Mouse (Mus musculus) neural tube, embryonic 14.5 days (tissue): ENCODE measurements at regions not wholly inside any gene's neighbourhood (a gene's known extent, or its start where the extent isn't known, plus 50 kb on each side); places are given as distances from the start of the nearest gene placed in this dataset.

Experiments
- ATAC-seq: fragments of 200-750 bp; cut with Nextera tagmentation; 2 replicates; pipeline ENCODE4 v1.8.0; 2017; ENCODE audit warnings: low read depth, mild to moderate bottlenecking, moderate TSS enrichment, moderate library complexity
- H3K27ac ChIP-seq: fragments of 300-500 bp; sonication (generic); 2 replicates; pipeline ENCODE4 v1.5.1; 2014; ENCODE audit warnings: low read depth, mild to moderate bottlenecking, control low read depth, low read length, moderate library complexity, mixed read lengths
- H3K27me3 ChIP-seq: fragments of 300-500 bp; sonication (generic); 2 replicates; pipeline ENCODE4 v1.6.1; 2014; ENCODE audit warnings: low read length; ENCODE audit not compliant: control insufficient read depth, insufficient read depth
- H3K36me3 ChIP-seq: fragments of 300-500 bp; sonication (generic); 2 replicates; pipeline ENCODE4 v1.6.1; 2014; ENCODE audit warnings: low read length, mixed read lengths; ENCODE audit not compliant: control insufficient read depth, insufficient read depth
- H3K4me1 ChIP-seq: fragments of 300-500 bp; sonication (generic); 2 replicates; pipeline ENCODE4 v1.6.1; 2014; ENCODE audit warnings: low read length; ENCODE audit not compliant: control insufficient read depth, insufficient read depth
- H3K4me2 ChIP-seq: fragments of 300-500 bp; sonication (generic); 2 replicates; pipeline ENCODE4 v1.6.1; 2014; ENCODE audit warnings: mild to moderate bottlenecking, low read depth, low read length, control low read depth
- H3K4me3 ChIP-seq: fragments of 300-500 bp; sonication (generic); 2 replicates; pipeline ENCODE4 v1.5.1; 2014; ENCODE audit warnings: low read depth, low read length, control low read depth, mixed read lengths
- H3K9ac ChIP-seq: fragments of 300-500 bp; sonication (generic); replicated peaks from 2 replicates; pipeline ENCODE4 v1.6.1; 2014; ENCODE audit warnings: low read depth, mild to moderate bottlenecking, control low read depth, low read length, mixed read lengths
- H3K9me3 ChIP-seq: fragments of 300-500 bp; sonication (generic); 2 replicates; pipeline ENCODE4 v1.6.1; 2016; ENCODE audit warnings: low read length; ENCODE audit not compliant: control insufficient read depth
- WGBS: fragments of 180-500 bp; shearing (Covaris S2); extraction: QIAGEN DNeasy Blood & Tissue Kit; methylation state at CpG from one replicate; pipeline ENCODE4 v1.1.7; 2014; 5-methylcytosine and 5-hydroxymethylcytosine counted together

GRCm38 (mm10) chr1:79982678-79983280 lies 121.8 kb upstream of the Serpine2 start:
- no peak for ATAC-seq
- Histone ChIP-seq H3K27ac (no peak overlapping the region), H3K4me1 (no peaks in the 10 kb centered on the region), H3K9ac (no peak overlapping the region), H3K27me3 (no peaks in the 10 kb centered on the region), H3K4me2 (no peak overlapping the region), H3K4me3 (no peak overlapping the region), H3K9me3 (no peaks in the 10 kb centered on the region), H3K36me3 (no peaks in the 10 kb centered on the region)
- 79% methylated on average over 13 of the region's 13 CpGs for WGBS

- Histone ChIP-seq H3K9me3 (no peaks in the 10 kb centered on the region), H3K4me3 (no peak overlapping the region), H3K9ac (no peak overlapping the region), H3K36me3 (no peaks in the 10 kb centered on the region), H3K27me3 (no peaks in the 10 kb centered on the region), H3K27ac (no peak overlapping the region), H3K4me2 (no peak overlapping the region), H3K4me1 (no peaks in the 10 kb centered on the region)
- 74% methylated on average over 6 of the region's 6 CpGs for WGBS
- no peak for ATAC-seq
Measured at GRCm38 (mm10) chr1:79979863-79980262, 118.9 kb upstream of the Serpine2 start.

GRCm38 (mm10) chr1:79978156-79978555 lies 117.2 kb upstream of the Serpine2 start:
- Histone ChIP-seq H3K4me2 (no peak overlapping the region), H3K27ac (no peak overlapping the region), H3K4me1 (no peaks in the 10 kb centered on the region), H3K4me3 (no peak overlapping the region), H3K9me3 (no peaks in the 10 kb centered on the region), H3K27me3 (no peaks in the 10 kb centered on the region), H3K36me3 (no peaks in the 10 kb centered on the region), H3K9ac (no peak overlapping the region)
- no peak for ATAC-seq
- 74% methylated on average over 5 of the region's 5 CpGs for WGBS

GRCm38 (mm10) chr1:79956121-79956520 lies 95.1 kb upstream of the Serpine2 start:
- no peaks in the 10 kb centered on the region for H3K9me3 ChIP-seq
- no peak overlapping the region for H3K4me2 ChIP-seq
- no peak overlapping the region for H3K27ac ChIP-seq
- H3K27me3 ChIP-seq: no peaks in the 10 kb centered on the region
- no peak overlapping the region for H3K9ac ChIP-seq
- peak; percentile 73; the same call in 1 of the 2 replicates for ATAC-seq
- H3K4me1 ChIP-seq: no peaks in the 10 kb centered on the region
- 31% methylated on average over 1 of the region's 1 CpGs for WGBS
- H3K36me3 ChIP-seq: no peaks in the 10 kb centered on the region
- no peak overlapping the region for H3K4me3 ChIP-seq

GRCm38 (mm10) chr1:79944231-79944630 lies 83.3 kb upstream of the Serpine2 start:
- no peak for ATAC-seq
- no peaks in the 10 kb centered on the region for H3K27me3 ChIP-seq
- no peak overlapping the region for H3K9ac ChIP-seq
- H3K27ac ChIP-seq: no peak overlapping the region
- H3K9me3 ChIP-seq: no peaks in the 10 kb centered on the region; the same call in 1 of the 2 replicates
- 88% methylated on average over 4 of the region's 4 CpGs for WGBS
- no peak overlapping the region for H3K4me2 ChIP-seq
- no peaks in the 10 kb centered on the region for H3K36me3 ChIP-seq
- no peak overlapping the region for H3K4me3 ChIP-seq
- H3K4me1 ChIP-seq: no peaks in the 10 kb centered on the region

GRCm38 (mm10) chr1:79932435-79932834 lies 71.5 kb upstream of the Serpine2 start:
- 78% methylated on average over 5 of the region's 5 CpGs for WGBS
- H3K4me2 ChIP-seq: no peak overlapping the region
- no peak overlapping the region for H3K4me3 ChIP-seq
- H3K27ac ChIP-seq: no peak overlapping the region
- ATAC-seq: no peak
- no peaks in the 10 kb centered on the region for H3K9me3 ChIP-seq
- no peaks in the 10 kb centered on the region for H3K36me3 ChIP-seq
- H3K27me3 ChIP-seq: no peaks in the 10 kb centered on the region
- no peaks in the 10 kb centered on the region for H3K4me1 ChIP-seq
- no peak overlapping the region for H3K9ac ChIP-seq

GRCm38 (mm10) chr1:79927740-79928139 lies 66.8 kb upstream of the Serpine2 start:
- Histone ChIP-seq H3K9ac (no peak overlapping the region), H3K9me3 (no peaks in the 10 kb centered on the region), H3K27ac (no peak overlapping the region), H3K4me3 (no peak overlapping the region), H3K4me1 (no peaks in the 10 kb centered on the region), H3K36me3 (no peaks in the 10 kb centered on the region), H3K27me3 (no peaks in the 10 kb centered on the region), H3K4me2 (no peak overlapping the region)
- ATAC-seq: no peak
- 60% methylated on average over 2 of the region's 2 CpGs for WGBS

GRCm38 (mm10) chr1:79925776-79926175 lies 64.8 kb upstream of the Serpine2 start:
- no peaks in the 10 kb centered on the region for H3K36me3 ChIP-seq
- no peak overlapping the region for H3K9ac ChIP-seq
- no peak for ATAC-seq
- H3K4me1 ChIP-seq: no peaks in the 10 kb centered on the region
- H3K9me3 ChIP-seq: no peaks in the 10 kb centered on the region
- H3K27me3 ChIP-seq: no peaks in the 10 kb centered on the region
- WGBS: 69% methylated on average over 1 of the region's 1 CpGs
- no peak overlapping the region for H3K4me3 ChIP-seq
- H3K4me2 ChIP-seq: no peak overlapping the region
- no peak overlapping the region for H3K27ac ChIP-seq

GRCm38 (mm10) chr1:79921890-79922289 lies 60.9 kb upstream of the Serpine2 start:
- Histone ChIP-seq H3K9ac (no peak overlapping the region), H3K4me3 (no peak overlapping the region), H3K4me2 (no peak overlapping the region), H3K27me3 (no peaks in the 10 kb centered on the region), H3K4me1 (no peaks in the 10 kb centered on the region), H3K36me3 (no peaks in the 10 kb centered on the region), H3K27ac (no peak overlapping the region), H3K9me3 (no peaks in the 10 kb centered on the region)
- WGBS: 79% methylated on average over 3 of the region's 3 CpGs
- no peak for ATAC-seq
